Mouse (Mus musculus) urinary bladder, postnatal 36 days (tissue): ENCODE data around the gene Tomm22.

Experiments
- DNase-seq, 2 experiments: peaks; one replicate each; pipeline ENCODE4 v3.0.0; 2022; ENCODE audit warnings: low spot score in 2 of 2, mixed read lengths in 1 of 2

Gene Tomm22

DNA sequence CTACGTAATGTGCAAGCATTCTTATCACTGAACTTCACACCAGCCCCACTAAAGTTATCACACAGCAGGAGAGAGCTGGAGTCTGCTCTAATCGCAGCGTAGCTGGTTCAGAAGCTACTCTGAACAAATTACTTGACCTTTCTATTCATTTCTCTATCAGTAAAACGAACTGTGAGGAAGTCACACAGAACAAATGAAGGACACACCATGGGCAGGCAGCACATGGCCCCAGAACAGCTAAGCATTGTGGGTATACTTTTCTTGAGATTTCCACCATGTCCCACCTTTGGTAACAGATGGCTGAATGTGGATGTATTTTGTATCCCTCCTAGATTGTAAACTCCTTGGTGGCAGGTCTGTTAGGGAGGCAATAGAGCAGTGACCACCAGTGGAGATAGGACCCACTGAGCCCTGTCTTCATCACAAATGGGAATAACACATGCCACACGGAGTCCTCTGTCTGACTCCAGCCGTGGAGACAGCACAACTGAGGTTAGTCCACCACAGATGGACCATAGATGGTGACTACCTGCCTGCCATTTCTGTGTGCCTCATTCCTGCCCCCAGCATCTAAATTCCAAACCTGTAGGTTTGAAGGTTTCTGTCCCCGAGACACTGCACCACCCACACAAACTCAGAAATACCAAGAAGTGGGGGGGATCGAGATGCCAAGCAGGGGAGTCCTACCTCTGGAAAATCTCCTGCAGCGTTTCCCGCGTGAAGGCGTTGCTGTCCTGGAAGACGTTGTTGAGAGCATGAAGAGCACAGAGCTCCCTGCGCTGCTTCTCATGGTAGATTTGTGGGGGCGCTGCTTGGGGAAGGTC, 15.6 kb downstream of the Tomm22 start:
- DNase-seq = no peak

GRCm38 (mm10) chr15:79687175-79687574, 16.5 kb downstream of the Tomm22 start:
- DNase-seq = no peak

- DNase-seq = peak; percentile 97 to 98
Observed at GRCm38 (mm10) chr15:79687646-79688267, 17.1 kb downstream of the Tomm22 start, which contains the start of gene Josd1. TSS of gene Josd1 (minus strand) at chr15:79687919.

- DNase-seq = no peak
Observed at GRCm38 (mm10) chr15:79688268-79688956, 17.8 kb downstream of the Tomm22 start.

DNA sequence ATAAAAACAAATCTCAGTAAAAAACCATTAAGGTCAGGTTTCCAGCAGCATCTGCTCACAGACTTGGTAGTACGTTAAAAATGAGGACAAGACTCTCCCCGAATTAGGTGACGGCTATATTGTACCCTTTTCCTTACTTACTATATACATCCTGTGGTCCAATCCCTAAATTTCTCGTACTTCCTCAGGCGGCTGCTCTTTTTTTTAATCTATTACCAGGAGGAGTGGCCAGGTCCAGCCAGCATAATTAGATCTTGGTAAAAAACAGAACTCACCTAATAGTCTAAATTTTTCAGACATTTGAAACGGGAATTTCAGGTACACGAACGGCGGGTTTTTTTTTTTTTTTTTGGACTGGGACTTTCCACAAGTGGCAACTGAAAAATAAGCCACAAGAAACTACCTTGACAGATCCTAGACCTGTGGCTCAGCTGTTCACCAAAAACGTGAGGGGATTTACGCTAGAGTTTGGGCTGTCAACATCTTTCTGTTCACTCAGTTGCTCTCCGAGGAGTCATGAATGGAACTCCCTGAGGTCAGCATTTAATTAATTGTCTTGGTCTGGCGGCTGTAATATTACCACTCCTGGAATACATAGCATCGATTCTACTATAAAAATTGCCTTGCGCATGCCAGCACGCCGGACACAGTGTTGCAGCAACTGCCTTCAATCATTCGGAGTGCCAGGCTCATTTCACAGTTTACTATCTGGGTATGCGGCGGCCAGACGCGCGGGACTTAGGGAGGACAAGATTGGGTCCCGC, 19.2 kb downstream of the Tomm22 start:
- DNase-seq = no peak

DNA sequence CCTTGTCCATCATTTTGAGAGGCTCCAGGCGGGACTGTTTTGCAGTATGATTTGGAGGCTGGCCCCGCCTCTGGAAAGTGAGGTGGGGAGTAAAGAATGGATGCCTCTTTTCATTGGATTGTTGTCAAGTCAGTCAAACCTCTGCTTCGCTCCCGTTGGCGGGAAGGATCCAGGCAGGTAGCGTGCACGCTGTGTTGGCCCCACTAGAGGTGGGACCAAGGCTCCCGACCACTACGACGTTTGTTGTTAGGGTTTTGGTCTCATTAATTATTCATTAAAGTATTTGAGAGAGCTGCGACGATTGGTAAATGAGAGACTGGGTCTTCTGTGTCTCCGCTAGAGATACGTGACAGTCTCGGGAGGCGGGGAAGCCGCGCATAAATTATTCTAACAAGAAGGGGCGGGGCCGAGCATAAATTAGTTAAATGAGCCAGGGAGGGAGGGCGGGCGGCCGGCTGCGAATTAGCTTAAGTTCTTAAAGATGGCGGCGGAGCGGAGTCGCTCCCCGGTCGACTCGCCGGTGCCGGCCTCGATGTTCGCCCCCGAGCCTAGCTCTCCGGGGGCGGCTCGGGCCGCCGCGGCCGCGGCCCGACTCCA, 19.9 kb downstream of the Tomm22 start, which contains the start of gene Gtpbp1:
Gene Gtpbp1 (plus strand): TSS at position 420 of the 597 bp plus-strand sequence.
- DNase-seq = peak; percentile 93 to 97

DNA sequence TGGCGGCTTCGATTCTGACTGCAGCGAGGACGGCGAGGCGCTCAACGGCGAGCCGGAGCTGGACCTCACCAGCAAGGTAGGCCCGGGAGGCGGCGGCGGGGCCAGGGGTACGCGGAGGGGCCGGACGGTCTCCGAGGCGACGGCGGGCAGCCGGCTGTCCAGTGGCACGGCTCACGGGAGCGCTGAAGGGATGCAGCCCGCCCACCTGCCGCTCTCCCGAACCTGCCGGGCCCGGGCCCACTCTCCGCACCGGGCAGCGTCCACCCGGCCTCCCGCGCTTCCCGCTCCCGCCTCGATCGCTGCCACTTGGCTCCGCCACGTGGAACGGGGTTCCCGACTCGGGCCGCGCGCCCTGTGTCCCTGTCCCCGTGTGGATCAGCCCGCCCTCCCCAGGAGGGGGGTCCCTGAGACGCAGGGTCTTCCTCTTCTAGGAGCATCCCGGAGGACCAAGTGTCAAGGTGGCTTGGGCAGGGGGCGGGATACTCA, 20.4 kb downstream of the Tomm22 start:
- no peak for DNase-seq

DNA sequence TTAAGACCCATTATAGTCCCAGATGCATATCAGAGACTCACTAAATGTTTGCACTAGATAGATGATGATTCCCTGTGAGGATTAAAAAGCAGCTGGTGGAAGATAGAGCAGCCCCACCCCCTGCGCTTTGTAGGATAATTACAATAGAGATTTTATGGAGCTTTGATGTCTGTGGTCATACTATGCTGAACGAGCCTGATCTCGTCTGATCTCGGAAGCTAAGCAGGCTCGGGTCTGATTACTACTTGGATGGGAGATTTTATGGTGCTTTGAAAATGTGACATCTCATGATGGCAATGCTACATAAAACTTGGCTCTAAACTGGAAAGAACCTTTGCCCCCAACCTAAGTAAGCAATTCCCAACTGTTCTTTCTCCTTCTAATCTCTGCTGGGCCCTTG, 21.7 kb downstream of the Tomm22 start:
- DNase-seq = no peak

GRCm38 (mm10) chr15:79693740-79694139, 23.1 kb downstream of the Tomm22 start:
- DNase-seq = no peak

DNA sequence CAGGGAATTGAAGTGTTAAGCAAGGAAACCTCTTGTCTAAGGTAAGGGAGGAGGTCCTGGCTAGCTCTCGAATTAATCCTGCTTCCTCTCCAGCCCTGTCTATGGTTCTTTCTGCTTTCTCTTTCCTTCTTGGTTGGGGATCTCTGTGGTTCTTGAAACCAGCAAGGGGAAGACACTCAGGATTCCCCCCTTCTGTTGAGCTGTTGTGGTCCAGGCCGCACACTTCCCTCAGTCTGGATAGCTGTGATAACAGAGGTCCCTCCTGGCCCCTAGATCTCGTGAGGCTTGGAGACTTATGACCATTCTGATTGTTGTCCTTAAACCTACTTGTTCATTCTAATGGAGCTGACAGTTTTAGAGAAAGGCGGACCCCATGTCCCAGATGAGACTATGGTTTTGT, 23.9 kb downstream of the Tomm22 start:
- DNase-seq = no peak

DNA sequence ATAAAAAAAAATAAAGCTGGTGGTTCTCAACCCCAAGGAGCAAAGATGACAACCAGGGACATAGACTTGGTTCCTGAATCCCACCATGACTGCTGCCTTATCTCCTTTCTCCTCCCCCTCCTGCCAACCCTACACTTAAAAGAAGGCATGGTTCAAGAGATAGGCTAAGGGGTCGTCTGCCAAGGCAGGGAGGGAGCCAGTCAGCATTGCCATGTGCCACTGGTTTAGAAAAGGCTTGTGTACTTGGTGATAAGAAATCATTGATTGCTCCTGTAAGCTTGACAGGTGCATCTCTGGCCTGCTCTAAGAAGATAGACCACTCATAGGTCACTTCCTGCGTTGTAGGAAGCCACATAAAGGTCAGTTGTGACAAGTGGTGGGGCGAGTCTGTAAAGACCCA, 24.9 kb downstream of the Tomm22 start:
- DNase-seq = no peak

DNA sequence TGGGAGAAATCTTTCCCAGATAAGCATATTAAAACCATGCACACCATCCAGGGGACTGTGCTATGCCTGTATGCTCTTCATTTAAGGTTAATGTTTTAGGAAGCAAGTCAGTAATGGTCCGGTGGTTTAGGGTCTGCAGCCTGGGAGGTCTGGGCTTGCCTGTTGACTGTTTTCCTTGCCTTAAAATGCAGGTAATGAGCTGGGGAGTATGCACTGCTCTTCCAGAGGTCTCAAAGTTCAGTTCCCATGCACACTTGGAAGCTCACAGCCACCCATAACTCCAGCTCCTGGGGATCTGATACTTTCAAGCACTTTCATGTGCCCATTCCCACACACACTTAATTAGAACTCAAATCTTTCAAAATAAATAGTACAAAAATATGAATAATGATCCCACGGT, 25.8 kb downstream of the Tomm22 start:
- DNase-seq = no peak

DNA sequence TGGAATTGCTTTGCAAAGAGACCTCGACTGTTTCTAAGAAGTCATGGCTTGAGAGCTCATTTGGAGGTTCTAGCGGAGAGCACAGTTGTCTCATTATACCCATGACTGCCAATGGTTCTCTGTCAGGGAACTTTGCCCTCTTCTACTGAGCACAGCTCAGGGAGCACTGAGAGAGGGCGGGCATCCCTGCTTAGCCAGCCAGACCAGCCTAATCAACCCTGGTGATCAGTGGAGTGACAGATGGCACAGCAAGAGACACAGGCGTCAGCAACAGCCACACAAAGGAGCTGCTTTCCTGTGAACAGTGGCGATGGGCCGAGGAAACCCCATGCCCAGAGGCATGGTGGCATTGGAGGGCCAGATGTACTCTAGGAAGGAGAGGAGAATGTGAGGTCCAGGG, 26.4 kb downstream of the Tomm22 start:
- no peak for DNase-seq

DNA sequence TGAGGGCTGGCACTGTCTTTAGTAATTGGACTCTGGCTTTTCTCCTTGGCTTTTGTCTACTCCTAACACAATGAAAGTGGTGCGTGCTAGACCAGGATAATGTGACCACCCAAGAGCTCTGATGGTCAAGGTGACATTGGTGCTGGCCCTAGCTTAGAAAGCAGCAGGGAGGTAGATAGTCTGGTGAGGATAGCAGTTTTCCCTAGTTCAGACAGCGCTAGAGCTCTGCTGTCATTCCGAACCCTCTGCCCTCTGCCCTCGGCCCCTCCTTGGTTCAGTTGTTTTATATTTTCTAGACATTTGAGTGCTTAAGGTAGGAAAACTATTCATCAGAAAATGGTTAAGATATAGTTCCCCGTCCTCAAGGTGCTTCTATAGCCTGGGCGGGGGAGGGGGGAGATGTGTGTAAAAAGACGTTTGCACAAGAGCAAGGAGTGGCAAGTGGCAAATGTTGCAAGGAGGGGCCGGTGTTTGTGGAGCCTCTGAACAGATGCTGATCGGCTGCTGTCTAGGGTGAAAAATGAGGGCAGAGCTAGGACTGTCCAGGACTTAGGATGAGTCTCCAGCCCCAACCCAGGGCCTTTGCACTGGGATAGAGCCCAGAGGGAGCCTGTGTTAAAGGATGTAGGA, 27.0 kb downstream of the Tomm22 start:
- no peak for DNase-seq

DNA sequence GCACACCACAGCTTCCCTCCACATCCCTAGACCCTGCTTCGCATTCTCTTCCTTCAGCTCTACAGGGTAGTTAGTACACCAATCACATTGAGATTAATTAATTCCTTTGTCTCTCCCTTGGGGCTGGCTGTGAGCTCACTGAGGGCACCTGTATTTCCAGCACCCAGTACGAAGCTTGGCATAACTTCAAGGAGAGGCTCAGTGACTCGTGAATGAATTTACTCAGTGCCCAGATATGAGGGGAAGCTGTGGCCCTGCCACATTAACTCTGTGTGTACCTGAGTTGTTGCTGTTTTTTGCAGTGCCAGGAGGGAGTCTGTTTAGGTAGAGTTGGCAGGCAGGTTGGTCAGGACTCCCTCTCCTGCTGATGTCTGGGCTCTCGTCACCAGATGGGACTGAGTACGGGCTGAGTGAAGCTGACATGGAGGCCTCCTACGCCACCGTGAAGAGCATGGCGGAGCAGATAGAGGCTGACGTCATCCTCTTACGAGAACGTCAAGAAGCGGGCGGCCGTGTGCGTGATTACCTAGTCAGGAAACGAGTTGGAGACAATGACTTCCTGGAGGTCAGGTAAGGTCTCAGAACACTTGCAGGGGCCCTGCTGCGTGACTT, 36.0 kb downstream of the Tomm22 start:
- DNase-seq = no peak

DNA sequence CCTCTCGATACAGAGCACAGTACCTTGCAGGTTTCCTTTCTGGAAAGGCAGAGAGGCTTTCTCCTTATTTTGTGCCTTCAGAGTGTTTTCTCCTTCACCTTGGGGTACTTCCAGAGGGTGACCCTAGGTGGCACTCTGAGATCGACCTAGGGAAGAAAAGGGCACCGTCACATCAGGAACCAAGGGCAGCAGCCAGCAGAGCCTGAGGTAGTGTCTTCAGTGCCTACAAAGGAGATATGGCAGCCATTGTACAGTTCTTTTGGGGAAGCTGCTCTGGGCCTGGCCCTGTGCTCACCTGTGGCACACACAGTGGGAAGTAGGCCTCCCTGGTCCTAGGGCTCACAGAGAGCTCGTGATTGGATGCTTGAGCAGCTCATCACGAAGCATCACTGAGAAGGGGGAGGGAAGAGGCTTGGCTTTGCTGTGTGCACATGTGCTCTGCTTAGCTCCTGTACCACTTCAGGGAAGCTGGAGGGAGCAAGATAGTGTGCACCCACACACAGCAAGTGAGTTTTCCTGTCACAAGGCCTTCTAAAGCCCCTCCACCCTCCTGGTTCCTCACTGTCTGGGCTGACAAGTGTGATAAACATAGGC, 37.7 kb downstream of the Tomm22 start:
- DNase-seq = no peak

DNA sequence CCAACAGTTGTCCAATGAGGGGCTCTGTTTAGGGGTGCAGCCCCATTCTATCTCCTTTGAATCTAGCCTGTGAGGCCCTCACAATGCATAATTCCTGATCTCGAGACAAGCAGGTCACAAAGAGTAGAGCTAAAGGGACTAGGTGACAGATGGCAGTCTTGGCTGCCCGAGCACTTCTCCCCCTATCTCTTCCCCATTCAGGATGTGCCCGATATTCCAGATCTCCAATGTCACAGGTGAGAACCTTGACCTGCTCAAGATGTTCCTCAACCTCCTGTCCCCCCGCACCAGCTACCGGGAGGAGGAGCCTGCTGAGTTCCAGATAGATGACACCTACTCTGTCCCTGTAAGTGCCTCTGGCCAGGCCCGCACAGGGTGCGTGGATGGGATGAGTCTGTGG, 45.0 kb downstream of the Tomm22 start:
- no peak for DNase-seq

DNA sequence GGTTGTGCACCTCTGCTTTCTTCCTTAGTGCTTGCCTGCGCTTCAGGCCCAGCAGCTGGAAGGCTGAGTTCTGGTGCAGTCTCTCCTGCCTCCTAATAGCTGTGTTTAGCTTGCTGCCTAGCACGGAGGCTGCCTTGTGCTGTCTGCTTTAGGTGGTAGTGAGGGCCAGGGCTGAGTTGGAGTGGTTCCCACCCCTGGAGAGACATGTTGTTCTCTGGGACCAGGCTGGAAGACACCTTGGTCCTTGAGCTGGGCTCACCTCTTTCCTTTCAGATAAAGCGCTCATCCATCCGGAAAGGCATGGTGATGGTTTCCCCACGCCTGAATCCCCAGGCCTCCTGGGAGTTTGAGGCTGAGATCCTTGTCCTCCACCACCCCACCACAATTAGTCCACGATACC, 46.0 kb downstream of the Tomm22 start:
- no peak for DNase-seq

GRCm38 (mm10) chr15:79720267-79720666, 49.6 kb downstream of the Tomm22 start:
- DNase-seq = no peak

DNA sequence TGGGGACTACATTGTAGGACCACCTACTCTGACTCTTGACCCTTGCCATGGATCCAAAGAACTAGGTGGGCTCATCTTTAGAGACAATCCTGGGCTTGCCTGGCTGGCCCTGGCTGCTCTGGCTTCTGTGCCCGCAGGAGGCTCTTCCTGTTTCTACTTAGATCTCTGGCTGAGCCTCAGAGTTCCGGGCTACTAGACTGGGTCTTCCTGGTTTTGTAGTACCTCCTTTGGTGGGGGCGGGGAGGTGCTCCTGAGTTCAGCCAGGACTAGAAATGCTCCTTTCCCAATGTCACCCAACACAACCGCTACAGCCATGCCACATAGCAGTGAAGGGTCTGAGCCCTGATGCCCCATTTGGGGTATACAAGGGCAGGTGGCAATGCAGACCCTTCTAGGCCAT, 50.1 kb downstream of the Tomm22 start:
- DNase-seq = no peak
